Mouse (Mus musculus): ENCODE measurements at regions not wholly inside any gene's neighbourhood (a gene's known extent, or its start where the extent isn't known, plus 50 kb on each side); places are given as distances from the start of the nearest gene placed in this dataset.

DNA sequence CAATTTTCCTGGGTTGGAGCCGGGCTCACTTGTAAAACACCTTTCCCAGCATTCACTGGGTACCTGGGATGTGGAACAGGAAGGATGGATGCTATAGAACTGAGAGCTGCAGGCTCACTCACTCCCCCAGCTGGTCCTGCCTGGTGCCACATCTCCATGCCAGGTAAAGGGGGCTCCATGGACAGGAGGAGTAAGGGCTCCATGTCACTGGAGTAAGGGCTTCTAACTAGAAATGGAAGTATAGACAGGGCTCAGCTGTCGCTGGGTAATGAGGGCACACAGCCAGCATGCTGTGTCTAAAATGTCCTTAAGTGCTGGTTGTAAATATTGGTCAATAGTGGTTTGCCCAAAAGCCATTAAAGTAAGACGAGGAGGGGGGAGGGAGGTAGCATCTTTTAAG lies 99.4 kb upstream of the Gpr12 start:
- no peak for DNase-seq

DNA sequence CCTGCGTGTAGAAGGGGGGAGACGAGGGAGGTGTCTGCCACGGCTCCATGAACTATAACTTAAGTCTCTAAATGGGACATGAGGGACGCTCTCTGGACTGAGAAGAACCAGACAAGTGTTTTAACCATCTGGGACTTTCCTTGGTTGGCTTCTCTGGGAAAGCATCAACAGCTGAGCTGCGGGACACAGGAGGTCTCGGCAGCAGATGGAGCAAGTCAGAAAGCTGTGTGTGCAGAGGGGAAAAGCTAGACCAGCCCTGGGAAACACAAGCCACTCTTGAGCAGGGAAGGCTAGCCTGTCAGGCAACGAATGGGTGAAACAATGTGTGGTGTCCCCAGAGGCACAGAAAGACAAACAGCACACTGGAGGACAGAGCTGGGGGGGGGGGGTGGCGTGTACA lies 98.5 kb upstream of the Gpr12 start:
- no peak for DNase-seq

DNA sequence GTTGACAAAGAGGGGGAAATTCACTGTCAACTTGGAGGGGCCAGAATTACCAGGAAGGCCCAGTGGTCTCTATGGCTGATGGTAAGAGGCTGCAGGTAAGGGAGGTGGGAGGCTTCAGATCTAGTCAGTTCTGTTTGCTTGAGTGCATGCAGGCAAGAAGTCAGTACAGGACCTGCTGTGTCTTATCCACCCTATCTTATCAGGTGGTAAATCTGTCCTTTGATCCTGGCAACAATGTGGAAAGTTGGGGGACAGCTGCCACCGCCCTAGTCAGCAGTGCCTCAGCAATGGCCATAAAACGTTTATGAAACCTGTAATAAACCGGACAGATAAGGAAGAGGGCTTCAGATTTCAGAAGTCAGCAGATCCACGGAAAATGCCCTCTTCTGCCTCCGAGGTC lies 97.9 kb upstream of the Gpr12 start:
- no peak for DNase-seq

DNA sequence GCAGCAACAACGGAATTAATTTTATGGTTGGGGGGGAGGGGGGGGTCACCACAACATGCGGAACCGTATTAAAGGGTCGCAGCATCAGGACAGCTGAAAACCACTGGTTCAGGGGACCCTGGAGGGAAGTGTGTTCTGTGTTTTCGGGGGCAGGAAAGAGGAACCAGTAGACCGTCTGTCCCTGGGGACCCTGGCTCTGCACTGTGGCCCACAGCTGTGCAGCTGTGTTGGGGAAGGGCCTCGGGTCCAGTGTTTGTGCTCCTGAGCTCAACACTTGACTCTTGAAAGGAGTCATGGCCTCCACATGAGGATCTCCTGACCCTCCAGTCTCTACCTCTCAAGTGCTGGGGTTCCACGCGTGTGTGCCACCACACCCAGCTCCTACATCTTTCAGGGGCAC lies 96.5 kb upstream of the Gpr12 start:
- DNase-seq: peak; percentile 37

DNA sequence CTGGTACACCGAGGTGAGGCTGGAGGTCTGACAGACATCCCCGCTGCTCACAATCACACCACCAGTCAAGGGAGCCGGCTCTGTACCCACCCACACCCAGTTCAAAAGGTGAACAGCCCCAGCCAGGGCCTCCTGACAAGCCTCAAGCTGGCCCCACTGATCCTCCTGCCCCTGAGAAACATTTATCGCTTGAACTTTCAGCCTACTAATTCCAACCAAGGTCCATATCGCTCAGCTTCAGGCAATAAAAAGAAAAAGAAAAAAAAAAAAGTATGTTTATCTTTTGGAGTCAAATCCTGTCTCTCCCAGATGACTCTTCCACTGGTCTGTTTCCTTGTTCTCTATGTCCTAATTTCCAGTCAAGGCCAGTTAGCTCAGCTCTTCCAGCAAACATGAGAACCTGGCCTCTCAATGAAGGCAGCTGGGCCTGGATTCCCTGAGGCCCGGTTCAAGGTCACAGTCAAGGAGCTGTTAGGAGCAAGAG lies 94.2 kb upstream of the Gpr12 start:
- DNase-seq: no peak

DNA sequence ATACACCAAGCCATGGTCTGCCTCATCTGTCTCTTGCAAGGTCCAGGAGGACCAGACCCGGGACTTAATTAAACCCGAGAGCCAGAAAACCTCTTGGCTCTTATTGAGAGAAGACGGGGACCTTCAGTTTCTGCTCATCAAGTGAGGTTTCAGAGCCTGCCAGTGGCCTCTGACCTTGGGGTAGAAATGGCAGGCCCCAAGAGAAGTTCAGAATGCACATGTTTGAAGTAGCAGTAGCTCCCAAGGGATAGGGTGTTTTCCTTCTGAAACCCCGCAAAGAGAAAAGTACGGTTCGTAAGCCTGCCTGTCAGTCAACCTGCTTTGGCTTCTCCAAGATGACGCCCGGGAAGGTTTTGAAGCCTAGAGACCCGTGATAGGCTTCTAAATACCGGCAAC lies 93.7 kb upstream of the Gpr12 start:
- DNase-seq: no peak

DNA sequence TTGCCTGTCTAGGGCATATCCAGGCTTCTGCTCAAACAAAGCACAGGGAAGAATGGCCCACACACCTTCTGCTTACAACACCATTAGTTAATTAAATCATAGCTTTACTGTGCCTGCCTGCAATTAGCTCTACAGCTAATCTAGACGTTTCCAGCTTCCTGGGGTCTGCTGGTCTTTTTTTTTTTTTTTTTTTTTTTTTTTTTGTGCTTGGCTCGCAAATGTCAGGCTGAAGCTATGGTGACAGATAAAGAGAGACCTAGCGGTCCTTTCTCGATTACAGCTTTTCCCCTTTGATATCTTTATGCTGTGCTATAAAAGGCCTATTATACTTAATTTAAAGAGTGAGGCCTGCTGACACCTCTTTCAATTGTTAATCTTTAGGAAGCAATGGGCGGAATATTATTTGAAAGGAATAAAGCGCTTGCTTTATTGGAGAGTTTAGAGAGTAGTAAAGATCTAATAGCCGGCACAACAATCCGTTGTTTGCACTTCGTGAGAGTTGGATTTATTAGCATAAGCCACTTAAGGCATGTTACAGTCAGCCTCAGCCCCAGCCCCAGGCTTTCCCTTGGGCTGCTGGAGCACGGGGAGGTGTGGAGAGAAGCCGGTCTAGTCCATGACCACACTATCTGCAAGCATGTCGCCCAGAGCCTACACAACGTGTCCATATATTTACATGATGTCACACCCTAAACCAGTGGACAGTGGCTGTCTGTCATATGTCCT lies 93.2 kb upstream of the Gpr12 start:
- DNase-seq: no peak

DNA sequence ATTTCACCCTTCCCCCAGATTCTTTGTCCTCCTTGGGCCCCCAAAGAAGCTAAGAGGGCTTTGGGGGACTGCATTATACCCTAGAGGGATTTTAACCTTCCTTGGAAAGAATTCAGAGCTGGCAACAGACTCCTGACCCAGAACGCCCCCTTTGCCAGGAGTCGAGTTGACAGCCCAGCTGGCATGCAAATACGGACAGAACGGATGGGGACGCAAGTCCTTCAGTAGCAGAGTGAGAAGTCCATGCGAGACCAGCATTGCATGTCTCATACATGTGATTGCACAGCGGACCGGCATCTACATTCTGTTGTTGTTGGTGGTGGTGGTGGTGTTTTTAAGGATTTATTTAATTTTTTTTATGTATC lies 92.1 kb upstream of the Gpr12 start:
- no peak for DNase-seq

DNA sequence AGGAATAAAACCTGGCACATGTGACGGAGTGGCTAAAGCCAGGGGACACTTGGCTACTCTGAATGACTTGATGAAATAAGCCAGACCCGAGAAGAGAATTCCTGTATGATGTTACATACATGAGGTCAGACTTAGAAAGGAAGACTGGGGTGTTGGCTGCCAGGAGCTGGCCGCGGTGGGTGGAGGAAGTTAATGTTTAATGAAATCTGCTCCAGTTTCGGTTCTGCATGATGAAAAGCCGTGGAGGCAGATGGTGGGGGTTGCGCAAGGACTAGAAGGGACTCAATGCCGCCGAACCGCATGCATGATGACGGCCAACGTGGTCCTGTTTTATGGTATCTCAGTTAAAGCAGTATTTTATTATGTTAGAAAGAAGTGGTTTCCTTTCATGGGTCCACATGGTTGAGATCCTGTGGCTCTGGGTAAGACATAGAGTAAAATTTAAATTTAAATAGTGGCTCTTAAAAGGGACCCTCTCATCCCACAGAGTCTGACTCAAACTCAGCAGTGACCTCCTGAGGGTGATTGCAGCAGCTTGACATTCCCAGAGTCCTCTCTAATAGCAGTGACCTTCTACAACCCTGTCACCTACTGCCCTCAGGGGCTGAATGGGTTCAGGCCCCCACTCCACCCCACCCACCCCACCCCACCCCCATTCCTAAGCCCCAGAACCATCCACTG lies 91.6 kb upstream of the Gpr12 start:
- DNase-seq: peak; percentile 33

DNA sequence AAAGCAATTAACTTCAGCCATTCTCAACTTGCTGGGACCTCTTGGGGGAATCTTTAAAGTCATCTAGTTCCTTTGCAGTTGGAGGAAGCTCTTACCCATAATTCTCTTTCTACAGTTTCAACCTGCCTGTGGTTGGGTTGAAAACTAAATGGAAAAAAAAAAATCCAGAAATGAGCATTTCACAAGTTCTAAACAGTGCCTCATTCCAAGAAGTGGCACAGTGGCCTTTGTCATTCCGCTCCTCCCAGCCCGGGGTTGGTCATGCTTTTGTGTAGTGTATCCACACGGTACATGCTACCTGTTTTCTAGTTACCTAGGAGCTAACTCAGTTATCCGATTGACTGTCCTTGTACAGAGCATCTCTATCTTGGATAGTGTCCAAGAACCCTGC lies 90.8 kb upstream of the Gpr12 start:
- no peak for DNase-seq

DNA sequence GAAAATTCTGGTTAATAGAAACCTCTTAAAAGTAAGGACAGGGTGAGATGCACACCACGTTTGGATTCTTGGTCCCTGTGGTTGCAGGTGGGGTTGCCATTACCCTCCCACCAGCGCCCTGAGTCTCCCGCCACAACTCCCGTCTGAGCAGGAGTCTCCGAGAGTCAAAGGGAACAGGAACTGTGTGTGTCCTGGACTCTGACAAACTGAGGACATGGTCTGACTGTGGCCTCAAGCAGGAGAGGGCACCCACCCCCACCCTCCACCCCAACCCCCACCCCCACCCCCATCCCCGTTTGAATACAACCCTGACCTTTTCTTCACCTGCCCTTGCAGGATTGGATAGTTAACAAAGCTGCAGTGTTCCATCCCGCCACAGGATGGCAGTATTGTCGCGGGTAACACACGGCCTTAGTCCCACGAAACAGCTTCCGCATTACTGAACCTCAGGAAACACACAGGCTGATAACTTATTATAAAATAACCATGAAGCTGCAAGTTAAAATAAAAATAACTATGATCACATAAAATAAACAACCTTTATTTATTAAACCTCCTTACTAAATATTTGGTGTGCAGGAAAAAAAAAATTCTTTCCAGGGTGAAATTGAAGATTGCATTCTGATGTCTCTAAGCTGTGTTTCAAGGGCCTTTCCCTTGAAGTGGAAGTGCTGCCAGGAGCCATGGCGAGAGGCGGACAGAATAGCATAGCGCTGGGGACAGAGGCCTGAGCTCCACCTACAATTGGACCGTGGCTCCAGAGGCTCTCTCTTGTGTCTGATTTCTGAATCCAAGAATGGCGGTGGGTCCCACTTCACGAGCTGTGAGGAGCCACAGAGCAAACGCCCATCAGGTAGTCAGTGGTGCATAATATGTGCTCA lies 90.2 kb upstream of the Gpr12 start:
- peak; percentile 72 for DNase-seq

DNA sequence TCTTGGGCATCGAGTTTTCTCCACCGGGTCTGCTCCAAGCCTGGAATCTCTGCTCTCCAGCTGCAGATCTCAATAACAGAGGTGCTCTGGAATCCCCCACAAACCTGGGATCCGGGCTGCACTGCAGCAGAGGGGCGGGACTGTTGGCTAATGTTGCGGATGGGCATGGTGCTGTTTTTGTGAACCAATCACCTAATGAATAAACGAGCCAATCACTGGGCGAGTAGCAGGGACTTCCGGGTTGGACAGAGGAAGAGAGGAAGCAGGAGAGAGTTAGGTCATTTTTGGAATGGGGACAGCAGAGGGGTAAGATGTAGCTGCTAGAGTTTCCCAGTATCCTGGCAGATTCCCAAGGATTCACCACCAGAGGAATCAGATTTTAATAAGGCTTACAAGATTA lies 76.7 kb upstream of the Gpr12 start:
- no peak for DNase-seq

DNA sequence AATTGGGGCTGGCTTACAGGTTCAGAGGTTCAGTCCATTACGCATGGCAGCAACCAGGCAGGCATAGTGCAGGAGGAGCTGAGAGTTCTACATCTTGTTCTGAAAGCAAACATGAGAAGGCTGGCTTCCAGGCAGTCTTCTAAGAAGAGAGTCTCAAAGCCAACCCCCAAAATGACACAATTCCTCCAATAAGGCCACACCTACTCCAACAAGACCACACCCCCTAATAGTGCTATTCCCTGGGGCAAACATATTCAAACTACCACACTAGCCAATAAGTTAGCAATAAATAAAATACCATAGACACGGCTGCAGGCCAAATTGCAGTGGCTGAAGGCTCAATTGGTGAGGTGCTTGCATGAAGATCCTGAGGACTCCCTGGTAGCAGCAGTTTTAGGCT lies 72.2 kb upstream of the Gpr12 start:
- DNase-seq: no peak

DNA sequence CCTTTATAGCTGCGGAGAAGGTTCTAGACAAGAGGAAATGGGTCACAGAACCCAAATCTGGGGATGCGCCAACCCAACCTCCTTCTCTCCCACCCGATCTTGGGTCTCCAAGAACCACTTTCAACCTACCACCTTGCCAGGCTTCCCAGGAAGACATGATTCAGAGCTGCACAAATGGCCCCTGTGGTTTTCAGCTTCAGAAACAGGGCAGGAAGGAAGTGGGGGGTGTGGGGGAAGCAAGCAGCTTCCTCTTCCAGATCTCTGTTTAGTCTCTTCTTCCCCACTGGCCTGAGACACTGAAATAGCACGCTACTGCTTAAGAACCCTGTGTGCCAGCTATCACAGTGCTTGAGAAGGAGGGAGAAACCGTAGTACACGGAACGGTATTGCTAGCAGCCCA lies 70.4 kb upstream of the Gpr12 start:
- DNase-seq: no peak

DNA sequence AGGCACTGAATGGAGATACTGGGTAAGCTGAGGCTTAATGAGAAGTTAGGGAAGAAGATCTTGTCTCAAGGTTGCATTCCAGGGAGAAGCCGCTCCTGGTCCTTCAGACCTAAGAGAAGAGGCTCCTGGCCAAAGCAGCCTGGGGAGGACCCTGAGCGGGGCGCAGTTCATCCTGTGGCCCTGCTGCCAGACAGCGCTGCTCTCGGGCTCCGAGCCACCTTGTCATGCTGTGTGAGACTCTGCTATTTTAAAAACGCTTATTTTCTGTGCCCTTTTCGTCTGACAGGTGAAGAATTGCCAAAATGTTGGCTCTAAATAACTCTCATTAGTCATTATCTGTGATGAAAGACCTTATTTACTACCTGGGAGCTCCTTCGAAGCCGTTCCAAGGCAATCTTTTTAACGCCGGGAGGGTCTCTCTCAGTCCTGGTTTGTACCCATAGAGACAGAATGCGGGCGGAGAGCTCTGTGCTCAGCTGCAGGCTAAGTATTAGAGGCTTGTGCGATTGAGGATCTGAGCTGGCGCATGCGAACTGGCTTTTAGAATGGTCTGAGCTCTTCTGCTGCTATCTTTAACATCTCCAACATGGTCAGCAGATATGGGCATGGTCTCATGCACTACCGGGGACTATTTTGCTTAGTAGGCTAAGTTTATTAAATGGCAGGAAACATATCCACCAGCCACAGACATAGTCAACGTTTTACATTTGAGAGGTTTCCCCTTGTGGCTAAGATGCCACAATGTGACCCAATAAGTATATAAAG lies 68.8 kb upstream of the Gpr12 start:
- no peak for DNase-seq

DNA sequence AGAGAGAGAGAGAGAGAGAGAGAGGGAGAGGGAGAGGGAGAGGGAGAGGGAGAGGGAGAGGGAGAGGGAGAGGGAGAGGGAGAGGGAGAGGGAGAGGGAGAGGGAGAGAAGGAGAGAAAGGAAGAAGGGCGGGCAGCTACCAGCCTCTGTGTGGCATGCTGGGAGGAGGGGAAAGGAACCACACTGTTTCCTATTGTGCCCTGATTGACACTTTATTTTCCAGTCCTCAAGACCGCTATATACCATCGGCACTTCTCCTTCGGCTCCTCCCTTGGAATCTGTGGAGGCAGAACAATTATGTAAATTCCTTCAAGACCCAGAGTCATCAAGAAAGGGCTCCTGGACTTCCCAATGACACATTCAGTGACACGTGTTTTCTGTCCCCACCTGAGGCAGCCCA lies 67.8 kb upstream of the Gpr12 start:
- DNase-seq: no peak

DNA sequence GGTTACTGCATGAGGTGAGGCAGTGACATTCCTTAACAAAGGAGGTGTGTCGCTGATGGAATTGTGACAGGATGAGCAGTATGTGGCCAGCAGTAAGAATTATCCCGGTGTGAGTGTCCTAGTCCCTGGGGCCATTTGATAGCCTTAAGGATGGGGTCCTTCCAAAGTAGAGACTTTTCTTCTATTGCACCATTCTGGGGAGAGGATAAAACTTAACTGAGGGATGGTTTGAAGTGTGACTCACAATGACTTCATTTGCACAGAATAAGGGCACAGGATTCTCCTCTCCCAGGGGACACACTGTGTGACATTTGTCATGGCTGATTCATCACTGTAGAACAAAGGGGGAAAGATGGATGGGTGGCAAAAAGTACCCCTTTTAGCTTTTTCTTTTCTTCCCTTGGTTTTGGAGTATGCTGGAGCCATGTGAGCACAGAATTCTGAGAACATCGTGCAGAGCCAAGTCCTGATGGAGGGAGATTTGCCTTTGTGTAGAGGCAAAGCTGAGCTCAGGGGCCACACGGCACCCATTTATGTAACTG lies 63.6 kb upstream of the Gpr12 start:
- DNase-seq: no peak

DNA sequence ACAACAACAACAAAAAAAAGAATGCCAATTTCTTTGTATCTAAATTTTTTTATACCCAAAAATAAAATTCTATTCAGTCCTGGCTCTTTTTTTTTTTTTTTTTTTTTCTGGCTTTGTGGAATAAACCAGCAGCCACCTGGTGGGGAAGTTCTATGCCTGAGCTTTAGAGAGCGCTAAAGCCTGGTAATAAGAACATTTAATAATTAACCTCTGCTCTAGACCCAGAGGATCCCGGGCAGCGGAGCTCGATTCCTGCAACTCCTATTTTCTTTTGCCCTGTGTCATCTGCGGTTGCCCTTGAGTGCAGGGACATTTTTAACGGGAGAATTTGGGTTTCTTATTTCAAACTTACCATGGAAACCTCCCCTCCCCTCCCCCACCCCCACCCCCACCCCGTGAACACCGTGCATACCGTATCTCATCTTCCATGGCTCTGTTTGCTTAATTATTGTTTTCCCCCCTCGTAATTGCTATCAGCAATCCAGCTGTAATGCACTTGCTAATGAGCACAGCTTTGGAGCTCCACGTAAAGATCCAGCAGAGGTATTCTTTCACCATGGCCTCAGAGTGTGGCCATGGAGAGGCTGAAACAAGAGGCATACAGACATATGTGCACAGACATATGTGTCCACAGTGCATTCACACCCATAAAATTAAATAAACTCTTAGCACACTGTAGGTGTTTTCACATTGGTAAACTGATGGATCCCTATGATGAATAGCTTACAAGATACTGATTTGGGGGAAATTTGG lies 62.8 kb upstream of the Gpr12 start:
- no peak for DNase-seq

DNA sequence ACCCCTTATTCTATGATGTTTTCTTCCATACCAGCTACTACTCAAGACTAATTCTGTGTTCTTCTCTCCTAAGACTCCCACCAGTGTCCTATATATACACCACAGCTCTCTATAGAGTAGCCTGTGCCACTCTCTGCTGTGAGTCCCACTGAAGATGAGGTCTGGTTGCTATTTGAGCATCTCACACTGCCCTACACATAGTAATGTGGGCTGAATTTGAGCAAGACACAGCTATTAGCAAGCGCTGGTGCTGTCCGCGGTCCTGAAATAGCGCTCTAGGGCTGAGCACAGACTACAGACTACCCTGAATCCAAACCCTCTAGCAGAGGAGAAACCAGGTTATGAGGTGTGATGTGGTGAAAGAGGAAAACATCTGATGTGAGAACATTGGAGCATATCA lies 59.5 kb upstream of the Gpr12 start:
- peak; percentile 71 for DNase-seq

DNA sequence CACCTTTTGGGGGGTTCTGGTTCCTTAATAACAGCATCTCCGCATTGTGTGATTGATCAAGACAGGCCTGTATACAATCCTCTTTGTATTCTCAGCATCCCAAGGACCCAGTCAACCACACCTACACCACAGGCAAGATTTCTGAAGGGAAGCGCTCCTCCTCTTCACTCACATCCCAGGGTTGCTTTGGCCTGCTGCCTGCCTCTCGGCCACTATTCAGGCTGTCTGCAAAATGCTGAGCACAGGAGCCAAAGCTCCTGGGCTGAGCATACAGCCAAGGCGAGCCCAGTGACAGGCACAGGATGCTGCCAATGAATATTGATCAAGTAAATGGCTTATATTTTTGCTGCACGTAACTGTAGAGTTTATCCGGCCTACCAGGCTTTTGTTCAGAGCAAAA lies 56.9 kb upstream of the Gpr12 start:
- DNase-seq: no peak

DNA sequence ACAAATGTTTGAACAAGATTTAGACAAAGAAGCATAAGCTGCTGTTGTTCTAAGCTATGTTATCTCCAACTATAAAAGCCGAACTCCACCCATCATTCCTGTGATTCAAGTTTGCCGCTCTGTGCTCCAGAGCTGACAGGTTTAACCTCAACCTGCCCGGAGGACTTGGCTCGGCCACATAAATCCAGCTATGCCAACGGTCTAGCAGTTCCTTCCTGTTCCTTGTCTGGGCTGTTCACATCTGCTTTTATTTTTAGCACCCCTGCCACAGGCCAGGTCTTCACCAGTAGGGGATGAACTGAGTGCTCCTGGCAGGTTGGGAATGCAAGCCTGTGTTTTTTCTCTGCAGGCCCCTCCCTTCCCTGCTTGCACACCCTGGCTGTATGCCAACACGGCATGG lies 51.8 kb upstream of the Gpr12 start:
- no peak for DNase-seq
